In the genomic region with DNA sequence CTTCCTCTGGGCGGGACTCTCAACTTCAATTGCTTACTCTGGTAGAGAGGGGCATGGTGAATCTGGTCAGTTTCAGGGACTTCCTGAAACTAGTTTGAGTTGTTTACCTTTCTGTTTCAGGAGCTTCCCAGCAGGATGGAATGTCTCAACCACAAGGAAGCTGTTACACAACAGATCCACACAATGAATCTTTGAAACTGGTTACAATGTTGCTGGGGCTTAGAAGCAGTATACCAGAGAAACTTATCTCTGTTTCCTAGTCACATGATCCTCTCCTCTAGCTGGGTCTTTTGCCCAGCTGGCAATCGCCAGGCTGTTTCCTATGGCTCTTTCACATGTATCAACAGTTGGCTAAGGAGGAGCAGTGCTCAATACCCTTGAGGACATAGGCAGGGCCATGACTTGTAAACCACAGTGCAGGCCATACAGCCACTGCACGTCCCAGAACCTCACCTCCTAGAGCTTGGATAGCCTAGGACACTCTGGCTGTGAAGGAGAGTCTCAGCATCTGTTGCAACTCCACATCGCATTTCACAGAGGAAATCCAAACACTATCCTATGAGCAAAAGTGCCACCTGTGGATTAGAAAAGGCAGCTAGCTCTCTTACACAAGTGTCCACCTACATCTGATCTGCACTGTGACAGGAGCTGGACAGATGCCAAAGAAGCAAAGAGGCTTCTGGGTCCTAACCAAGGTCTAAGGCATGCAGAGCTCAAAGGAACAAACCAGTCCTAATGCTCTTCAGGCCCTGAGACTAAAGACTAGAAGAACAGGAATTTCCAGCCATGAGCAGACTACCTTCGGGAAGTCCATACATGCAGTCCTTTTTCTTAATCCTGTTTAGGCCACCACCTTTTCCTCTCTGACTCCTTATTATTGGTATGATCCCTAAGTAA, we compare ENCODE assay signal across 17 mouse cellular contexts. TPM values are rescaled to one million over a fixed set of nuclear protein-coding genes. Genes with fewer than 3 reads are reported as not detected.
DNase-seq lines count a peak whose midpoint lies in the region; ATAC-seq lines count a peak whose summit lies in the region.
"Had no signal": no experiment of that assay in that cellular context is flagged by ENCODE, and none has a peak within 500 bp of the region (broad histone marks: within the 10 kb centered on the region; RNA-seq: fewer than 3 reads in every experiment).

No protein-coding gene starts in this region.

- 77% methylated on average over 5 of the region's 5 CpGs for WGBS in heart, embryonic 13.5 days
- WGBS in heart, embryonic 12.5 days, result 89% methylated on average over 5 of the region's 5 CpGs
- 89% methylated on average over 5 of the region's 5 CpGs for WGBS in intestine, embryonic 16.5 days
- WGBS in stomach, embryonic 15.5 days, result 80% methylated on average over 5 of the region's 5 CpGs

- DNase-seq in lung, adult 18-20 months, result peak; percentile 24 to 62
- DNase-seq in lung, postnatal 10 days, result no peak
- DNase-seq in urinary bladder, postnatal 4 days (ENCODE audit: low spot score in 2 of 2), result no peak
- DNase-seq in MN1 (ENCODE audit: low spot score), result no peak
- DNase-seq: B cell, adult 2 months; cerebellum, adult 8-10 months; gastrocnemius, postnatal 36 days; right cerebral cortex, postnatal 14 days had no signal

- no peak overlapping the region for H3K4me3 ChIP-seq in heart, embryonic 13.5 days
- no peak overlapping the region for H3K4me3 ChIP-seq in heart, embryonic 12.5 days
- no peak overlapping the region for H3K4me3 ChIP-seq in intestine, embryonic 16.5 days (ENCODE audit: low read length)
- no peak overlapping the region for H3K4me3 ChIP-seq in stomach, embryonic 15.5 days (replicated peaks)
- H3K4me3 ChIP-seq: hindbrain, embryonic 12.5 days; limb, embryonic 12.5 days had no signal

- H3K27ac ChIP-seq in heart, embryonic 13.5 days (replicated peaks), result 0 out of 2 replicates have a peak overlapping the region, but pooled peaks have one; percentile 15
- H3K27ac ChIP-seq in heart, embryonic 12.5 days (ENCODE audit: poor library complexity, severe bottlenecking), result no peak overlapping the region
- no peak overlapping the region for H3K27ac ChIP-seq in intestine, embryonic 16.5 days (ENCODE audit: low read length)
- peak overlapping the region; percentile 64 for H3K27ac ChIP-seq in stomach, embryonic 15.5 days
- H3K27ac ChIP-seq: hindbrain, embryonic 12.5 days; limb, embryonic 12.5 days; macrophage had no signal

- 0 out of 2 replicates have a peak, but pooled peaks cover 6% of the 10 kb centered on the region for H3K36me3 ChIP-seq in heart, embryonic 13.5 days
- peaks cover 9% of the 10 kb centered on the region; the same call in 1 of the 2 replicates for H3K36me3 ChIP-seq in heart, embryonic 12.5 days
- H3K36me3 ChIP-seq in intestine, embryonic 16.5 days (ENCODE audit: control insufficient read depth, insufficient read depth, low read length), result no peaks in the 10 kb centered on the region
- no peaks in the 10 kb centered on the region for H3K36me3 ChIP-seq in stomach, embryonic 15.5 days
- H3K36me3 ChIP-seq: G1E; hindbrain, embryonic 12.5 days; limb, embryonic 12.5 days had no signal

- H3K9me3 ChIP-seq in heart, embryonic 13.5 days, result no peaks in the 10 kb centered on the region
- no peaks in the 10 kb centered on the region for H3K9me3 ChIP-seq in heart, embryonic 12.5 days (replicated peaks)
- H3K9me3 ChIP-seq in intestine, embryonic 16.5 days (ENCODE audit: control insufficient read depth, low read length), result no peaks in the 10 kb centered on the region
- H3K9me3 ChIP-seq in stomach, embryonic 15.5 days, result no peaks in the 10 kb centered on the region
- H3K9me3 ChIP-seq: G1E; hindbrain, embryonic 12.5 days had no signal

- no peaks in the 10 kb centered on the region for H3K27me3 ChIP-seq in heart, embryonic 13.5 days (replicated peaks)
- no peaks in the 10 kb centered on the region for H3K27me3 ChIP-seq in heart, embryonic 12.5 days (replicated peaks)
- H3K27me3 ChIP-seq in intestine, embryonic 16.5 days (replicated peaks; ENCODE audit: control insufficient read depth, insufficient read depth, low read length), result no peaks in the 10 kb centered on the region
- no peaks in the 10 kb centered on the region for H3K27me3 ChIP-seq in stomach, embryonic 15.5 days (replicated peaks)
- H3K27me3 ChIP-seq: hindbrain, embryonic 12.5 days; limb, embryonic 12.5 days had no signal

- H3K4me1 ChIP-seq in heart, embryonic 13.5 days, result peaks cover 44% of the 10 kb centered on the region
- H3K4me1 ChIP-seq in heart, embryonic 12.5 days (replicated peaks), result peaks cover 17% of the 10 kb centered on the region
- H3K4me1 ChIP-seq in intestine, embryonic 16.5 days (ENCODE audit: control insufficient read depth, insufficient read depth, low read length), result peaks cover 3% of the 10 kb centered on the region; the same call in 1 of the 2 replicates
- no peaks in the 10 kb centered on the region for H3K4me1 ChIP-seq in stomach, embryonic 15.5 days
- H3K4me1 ChIP-seq: hindbrain, embryonic 12.5 days had no signal

- no peak overlapping the region for H3K9ac ChIP-seq in heart, embryonic 13.5 days
- H3K9ac ChIP-seq in heart, embryonic 12.5 days, result no peak overlapping the region
- no peak overlapping the region for H3K9ac ChIP-seq in intestine, embryonic 16.5 days (ENCODE audit: low read depth, low read length)
- no peak overlapping the region for H3K9ac ChIP-seq in stomach, embryonic 15.5 days
- H3K9ac ChIP-seq: hindbrain, embryonic 12.5 days; limb, embryonic 12.5 days had no signal

- no peak; the same call in 1 of the 2 replicates for ATAC-seq in heart, embryonic 13.5 days (ENCODE audit: extremely low read depth, insufficient number of reproducible peaks, low FRiP score, low TSS enrichment)
- no peak for ATAC-seq in heart, embryonic 12.5 days (ENCODE audit: insufficient number of reproducible peaks, low FRiP score)
- ATAC-seq in intestine, embryonic 16.5 days, result peak; percentile 80
- peak; percentile 83 for ATAC-seq in stomach, embryonic 15.5 days (ENCODE audit: insufficient read depth, low FRiP score, low read depth)
- ATAC-seq: forebrain, embryonic 16.5 days had no signal

- no peak overlapping the region for H3K4me2 ChIP-seq in heart, embryonic 13.5 days
- no peak overlapping the region for H3K4me2 ChIP-seq in heart, embryonic 12.5 days
- no peak overlapping the region for H3K4me2 ChIP-seq in intestine, embryonic 16.5 days (ENCODE audit: low read depth, low read length)
- no peak overlapping the region for H3K4me2 ChIP-seq in stomach, embryonic 15.5 days
- H3K4me2 ChIP-seq: hindbrain, embryonic 12.5 days; limb, embryonic 12.5 days had no signal

RNA-seq across cellular contexts. Expression of gene Osbpl3, which starts 14.8 kb away (rescaled TPM):
- polyA plus RNA-seq in heart, embryonic 13.5 days (2015; fragmentation: Nextera tagmentation; extraction: Ambion mirVana), result 11.8 and 11.9 TPM in 2 replicates
- polyA plus RNA-seq in heart, embryonic 12.5 days (2016; fragmentation: Nextera tagmentation; extraction: Ambion mirVana), result 15.5 and 18.5 TPM in 2 replicates
- 7.0 and 9.0 TPM in 2 replicates for polyA plus RNA-seq in intestine, embryonic 16.5 days (2015; fragmentation: Nextera tagmentation; extraction: Ambion mirVana)
- polyA plus RNA-seq in stomach, embryonic 15.5 days (2015; fragmentation: Nextera tagmentation; extraction: Ambion mirVana), result 12.0 and 12.4 TPM in 2 replicates
- polyA plus RNA-seq: G1E had no signal

Comparison
In these comparisons a context has a peak if more than half of its experiments do, and no peak if none do; other contexts are left out.
1. H3K27ac ChIP-seq: peak in heart, embryonic 13.5 days (single experiment) and stomach, embryonic 15.5 days (single experiment); none in heart, embryonic 12.5 days (single experiment) and intestine, embryonic 16.5 days (single experiment).
2. DNase-seq: peak in lung, adult 18-20 months (2 of 2); none in lung, postnatal 10 days (single experiment), urinary bladder, postnatal 4 days (0 of 2) and MN1 (single experiment).
3. ATAC-seq: peak in intestine, embryonic 16.5 days (single experiment) and stomach, embryonic 15.5 days (single experiment); none in heart, embryonic 13.5 days (single experiment) and heart, embryonic 12.5 days (single experiment).